Mouse (Mus musculus) ES-Bruce4 (cell line): Measurements from ENCODE around the gene Kcnk1. TPM values are rescaled to one million over a fixed set of nuclear protein-coding genes. Genes with fewer than 3 reads are reported as not detected.

Experiments used
- H3K27ac ChIP-seq: 2 replicates; pipeline ENCODE4 v1.5.1; 2012; ENCODE audit warnings: low read length, inconsistent platforms; ENCODE audit not compliant: insufficient read depth
- H3K27me3 ChIP-seq: 2 replicates; pipeline ENCODE4 v1.6.1; 2012; ENCODE audit warnings: mild to moderate bottlenecking, low read length, inconsistent platforms; ENCODE audit not compliant: control insufficient read depth, poor library complexity, insufficient read depth, severe bottlenecking
- H3K36me3 ChIP-seq: 2 replicates; pipeline ENCODE4 v1.6.1; 2012; ENCODE audit warnings: inconsistent platforms, mild to moderate bottlenecking, low read length, moderate library complexity; ENCODE audit not compliant: control insufficient read depth, poor library complexity, insufficient read depth, severe bottlenecking
- H3K4me1 ChIP-seq: one replicate; pipeline ENCODE4 v1.8.1; 2011; ENCODE audit warnings: low read length; ENCODE audit not compliant: control insufficient read depth, insufficient read depth
- H3K4me3 ChIP-seq: 2 replicates; pipeline ENCODE4 v1.5.1; 2011; ENCODE audit warnings: low read depth, mild to moderate bottlenecking, low read length
- H3K9ac ChIP-seq: 2 replicates; pipeline ENCODE4 v1.6.1; 2012; ENCODE audit warnings: low read depth, mild to moderate bottlenecking, inconsistent platforms; ENCODE audit not compliant: poor library complexity, severe bottlenecking
- H3K9me3 ChIP-seq: replicated peaks from 2 replicates; pipeline ENCODE4 v1.6.1; 2012; ENCODE audit warnings: mild to moderate bottlenecking, low read length, inconsistent platforms; ENCODE audit not compliant: control insufficient read depth, poor library complexity, insufficient read depth, severe bottlenecking
- CTCF ChIP-seq: IDR thresholded peaks from one replicate; pipeline ENCODE4 v1.8.1; 2011; ENCODE audit warnings: low read depth, low read length
- EP300 ChIP-seq: IDR thresholded peaks from 2 replicates; pipeline ENCODE4 v1.6.1; 2011; ENCODE audit warnings: low read depth, low read length; ENCODE audit not compliant: insufficient read depth
- POLR2A ChIP-seq: IDR thresholded peaks from one replicate; pipeline ENCODE4 v1.8.1; 2011; ENCODE audit warnings: low read length; ENCODE audit not compliant: insufficient read depth
- polyA plus RNA-seq: library from polyadenylated mRNA; stranded (reverse); fragments of >200 nt; gene quantifications from 2 replicates; pipeline ENCODE4 v1.2.4, GENCODE M21; 2011; ENCODE audit warnings: low read depth; ENCODE audit not compliant: missing spikeins, insufficient read depth, insufficient read length

Kcnk1 gene
- polyA plus RNA-seq, 1 experiment, result 38.8 TPM

GRCm38 (mm10) chr8:126024891-126025290 is 29.9 kb downstream of the Kcnk1 start:
- Histone ChIP-seq H3K36me3 (peaks cover 14% of the 10 kb centered on the region), H3K27ac (no peak overlapping the region), H3K9me3 (no peaks in the 10 kb centered on the region), H3K4me3 (no peak overlapping the region), H3K27me3 (no peaks in the 10 kb centered on the region), H3K9ac (no peak overlapping the region), H3K4me1 (no peaks in the 10 kb centered on the region)
- no peak for TF ChIP-seq POLR2A
- no peak for TF ChIP-seq CTCF
- no peak for TF ChIP-seq EP300

GRCm38 (mm10) chr8:126026121-126026520 is 31.2 kb downstream of the Kcnk1 start:
- H3K9ac ChIP-seq, result no peak overlapping the region
- H3K36me3 ChIP-seq, result peaks cover 21% of the 10 kb centered on the region
- H3K4me1 ChIP-seq, result no peaks in the 10 kb centered on the region
- TF ChIP-seq POLR2A (no peak), EP300 (no peak), CTCF (no peak)
- no peaks in the 10 kb centered on the region for H3K27me3 ChIP-seq
- no peak overlapping the region for H3K27ac ChIP-seq
- no peak overlapping the region for H3K4me3 ChIP-seq
- no peaks in the 10 kb centered on the region for H3K9me3 ChIP-seq

DNA sequence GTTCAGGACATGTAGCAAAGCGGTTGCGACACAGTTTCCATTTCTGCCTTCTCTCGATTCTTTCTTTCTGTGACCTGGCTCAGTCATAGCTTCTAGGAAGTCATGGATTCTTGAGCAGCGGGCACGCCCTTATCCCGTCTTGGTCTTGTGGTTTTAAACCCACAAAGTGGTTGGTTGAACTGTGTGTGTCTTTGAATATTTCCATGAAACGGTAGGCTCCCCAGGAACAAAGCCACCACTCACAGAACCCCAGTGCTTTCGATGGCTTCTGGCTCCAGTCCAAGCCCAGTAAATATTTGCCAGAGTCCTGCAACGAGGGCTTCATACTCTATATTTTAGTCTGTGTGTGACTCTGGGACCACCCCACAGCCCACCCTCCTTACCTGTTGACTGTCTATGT is 31.6 kb downstream of the Kcnk1 start:
- peaks cover 21% of the 10 kb centered on the region for H3K36me3 ChIP-seq
- H3K27ac ChIP-seq, result no peak overlapping the region
- no peaks in the 10 kb centered on the region for H3K27me3 ChIP-seq
- no peaks in the 10 kb centered on the region for H3K9me3 ChIP-seq
- H3K4me1 ChIP-seq, result no peaks in the 10 kb centered on the region
- H3K4me3 ChIP-seq, result no peak overlapping the region
- TF ChIP-seq CTCF (no peak), POLR2A (no peak), EP300 (no peak)
- no peak overlapping the region for H3K9ac ChIP-seq

DNA sequence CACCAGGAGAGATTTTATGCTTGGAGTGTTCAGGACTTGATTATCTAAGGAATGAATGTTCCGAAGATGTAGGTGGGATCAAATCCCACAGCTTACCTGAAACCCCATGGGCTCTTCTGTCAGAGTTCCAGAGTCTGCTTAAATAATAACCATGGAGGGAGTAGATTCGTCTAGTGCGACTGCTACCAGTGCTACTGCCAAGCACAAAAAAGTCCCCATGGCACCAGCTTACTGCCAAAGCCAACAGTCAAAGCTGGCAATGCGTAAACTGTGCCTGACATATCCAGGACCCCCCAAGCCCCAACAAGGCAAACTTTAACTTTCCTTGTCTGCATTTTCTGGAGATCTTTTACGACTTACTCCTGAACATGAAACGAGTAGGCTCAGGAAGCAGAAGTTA is 32.5 kb downstream of the Kcnk1 start:
- no peak overlapping the region for H3K27ac ChIP-seq

GRCm38 (mm10) chr8:126028941-126029340 is 34.0 kb downstream of the Kcnk1 start:
- Histone ChIP-seq H3K27ac (no peak overlapping the region), H3K4me1 (no peaks in the 10 kb centered on the region), H3K27me3 (no peaks in the 10 kb centered on the region), H3K4me3 (no peak overlapping the region), H3K36me3 (peaks cover 21% of the 10 kb centered on the region), H3K9me3 (no peaks in the 10 kb centered on the region), H3K9ac (no peak overlapping the region)
- TF ChIP-seq CTCF (no peak), EP300 (no peak), POLR2A (no peak)

More for the DNA sequence above, 32.5 kb downstream of the Kcnk1 start:
- Histone ChIP-seq H3K4me3 (no peak overlapping the region), H3K36me3 (peaks cover 21% of the 10 kb centered on the region), H3K9ac (no peak overlapping the region), H3K4me1 (no peaks in the 10 kb centered on the region), H3K9me3 (no peaks in the 10 kb centered on the region), H3K27me3 (no peaks in the 10 kb centered on the region)
- TF ChIP-seq POLR2A (no peak), CTCF (no peak), EP300 (no peak)

DNA sequence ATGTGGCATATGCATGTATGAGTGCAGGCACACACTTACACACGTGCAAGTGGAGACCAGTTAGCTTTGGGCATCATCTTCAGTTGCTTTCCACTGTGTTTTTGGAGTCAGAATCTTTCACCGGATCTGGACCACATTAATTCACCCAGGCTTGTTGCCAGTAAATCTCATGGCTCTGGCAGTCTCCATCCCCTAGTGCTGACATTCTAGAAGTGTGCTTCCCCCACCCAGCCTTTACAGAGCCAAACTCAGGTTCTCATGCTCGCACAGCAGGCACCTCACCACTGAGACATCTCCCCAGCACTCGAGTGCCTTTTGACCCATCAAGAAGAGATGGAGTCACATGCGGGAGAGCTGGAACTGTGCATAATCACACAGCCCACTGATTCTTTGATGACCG is 37.8 kb downstream of the Kcnk1 start:
- Histone ChIP-seq H3K27me3 (no peaks in the 10 kb centered on the region), H3K27ac (no peak overlapping the region)
- no peak for TF ChIP-seq EP300
- no peak for TF ChIP-seq POLR2A
- no peak for TF ChIP-seq CTCF

More for the DNA sequence above, 37.8 kb downstream of the Kcnk1 start:
- Histone ChIP-seq H3K4me1 (no peaks in the 10 kb centered on the region), H3K9me3 (no peaks in the 10 kb centered on the region), H3K4me3 (no peak overlapping the region), H3K36me3 (peaks cover 12% of the 10 kb centered on the region), H3K9ac (no peak overlapping the region)
